Mouse (Mus musculus) megakaryocyte, embryonic 14.5 days (primary cell): ENCODE measurements around the gene Cdk2.

Experiments used
- FLI1 ChIP-seq: IDR thresholded peaks from 2 replicates; pipeline ENCODE4 v1.6.1; 2012; ENCODE audit warnings: low read length, inconsistent platforms, mixed read lengths
- GATA1 ChIP-seq: IDR thresholded peaks from 3 replicates; pipeline ENCODE4 v1.6.1; 2012; ENCODE audit warnings: mixed read lengths, low read length, inconsistent platforms, borderline replicate concordance

DNA sequence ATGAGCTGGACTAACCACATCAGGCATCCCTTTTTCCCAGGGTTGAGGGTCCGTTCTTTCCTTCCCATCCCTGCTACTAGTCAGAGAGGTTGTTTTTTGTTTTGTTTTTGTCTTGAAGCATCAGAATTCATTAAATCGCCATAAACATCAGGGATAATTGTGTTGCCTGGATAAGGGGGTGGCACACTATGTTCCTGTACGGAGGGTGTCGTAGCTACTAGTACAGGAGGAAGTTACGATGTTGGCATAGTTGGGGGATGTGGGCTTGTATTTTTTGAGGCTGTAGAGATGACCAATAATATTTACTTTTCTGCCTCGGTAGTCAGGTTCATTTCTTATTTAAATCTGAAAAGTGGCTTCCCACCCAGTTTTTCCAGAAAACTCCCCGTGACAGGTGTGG is 38.4 kb upstream of the Cdk2 start:
- TF ChIP-seq GATA1 (no peak), FLI1 (no peak)
